Mouse (Mus musculus) ovary, postnatal 10 days (tissue): ENCODE measurements around the gene Nrp2.

Source experiments
- DNase-seq: peaks from one replicate; pipeline ENCODE4 v3.0.0; 2022; ENCODE audit warnings: low spot score

Nrp2 gene

GRCm38 (mm10) chr1:62723891-62724290 lies 20.8 kb downstream of the Nrp2 start:
- DNase-seq, result no peak

GRCm38 (mm10) chr1:62724461-62725021 lies 21.5 kb downstream of the Nrp2 start:
- DNase-seq, result no peak

GRCm38 (mm10) chr1:62725032-62725678 lies 22.1 kb downstream of the Nrp2 start:
- DNase-seq, result no peak

GRCm38 (mm10) chr1:62727191-62727590 lies 24.1 kb downstream of the Nrp2 start:
- no peak for DNase-seq

- no peak for DNase-seq
These were observed 25.3 kb downstream of the Nrp2 start for GRCm38 (mm10) chr1:62728421-62728820.

- no peak for DNase-seq
These were observed 25.8 kb downstream of the Nrp2 start for GRCm38 (mm10) chr1:62728926-62729325.

- no peak for DNase-seq
These were observed 26.5 kb downstream of the Nrp2 start for GRCm38 (mm10) chr1:62729345-62730150.

- no peak for DNase-seq
These were observed 29.0 kb downstream of the Nrp2 start for GRCm38 (mm10) chr1:62732036-62732435.

- no peak for DNase-seq
These were observed 31.4 kb downstream of the Nrp2 start for GRCm38 (mm10) chr1:62734420-62734931.

- no peak for DNase-seq
These were observed 31.9 kb downstream of the Nrp2 start for GRCm38 (mm10) chr1:62734980-62735379.

- no peak for DNase-seq
These were observed 32.8 kb downstream of the Nrp2 start for GRCm38 (mm10) chr1:62735835-62736234.

- no peak for DNase-seq
These were observed 33.4 kb downstream of the Nrp2 start for GRCm38 (mm10) chr1:62736455-62737012.

GRCm38 (mm10) chr1:62738165-62738564 lies 35.1 kb downstream of the Nrp2 start:
- no peak for DNase-seq

GRCm38 (mm10) chr1:62742092-62742491 lies 39.0 kb downstream of the Nrp2 start:
- no peak for DNase-seq

GRCm38 (mm10) chr1:62743064-62743694 lies 40.1 kb downstream of the Nrp2 start:
- DNase-seq, result no peak

- DNase-seq, result no peak
These were observed 42.8 kb downstream of the Nrp2 start for GRCm38 (mm10) chr1:62745889-62746288.

GRCm38 (mm10) chr1:62747421-62748111 lies 44.5 kb downstream of the Nrp2 start:
- no peak for DNase-seq

GRCm38 (mm10) chr1:62748361-62748760 lies 45.3 kb downstream of the Nrp2 start:
- no peak for DNase-seq

GRCm38 (mm10) chr1:62749716-62750115 lies 46.6 kb downstream of the Nrp2 start:
- DNase-seq, result no peak

- no peak for DNase-seq
These were observed 47.4 kb downstream of the Nrp2 start for GRCm38 (mm10) chr1:62750408-62751008.
